ENCODE assay signal across 13 mouse cellular contexts in genomic region chr7:15975451-15975850, GRCm38 (mm10). TPM values are rescaled to one million over a fixed set of nuclear protein-coding genes. Genes with fewer than 3 reads are reported as not detected.
DNase-seq lines count a peak whose midpoint lies in the region; ATAC-seq lines count a peak whose summit lies in the region.
"Had no signal": no experiment of that assay in that cellular context is flagged by ENCODE, and none has a peak within 500 bp of the region (broad histone marks: within the 10 kb centered on the region; RNA-seq: fewer than 3 reads in every experiment).

No protein-coding gene starts in this region.

- no peak overlapping the region for H3K9ac ChIP-seq in hindbrain, embryonic 13.5 days
- H3K9ac ChIP-seq in hindbrain, embryonic 11.5 days (ENCODE audit: low read depth, low read length), result no peak overlapping the region
- no peak overlapping the region for H3K9ac ChIP-seq in lung, embryonic 16.5 days (ENCODE audit: low read length)
- H3K9ac ChIP-seq: embryonic facial prominence, embryonic 13.5 days; liver, embryonic 14.5 days had no signal

- no peak overlapping the region for H3K27ac ChIP-seq in hindbrain, embryonic 13.5 days
- H3K27ac ChIP-seq in hindbrain, embryonic 11.5 days (ENCODE audit: low read depth, low read length), result no peak overlapping the region
- H3K27ac ChIP-seq in lung, embryonic 16.5 days (ENCODE audit: low read length), result no peak overlapping the region
- H3K27ac ChIP-seq: embryonic facial prominence, embryonic 13.5 days; forebrain, embryonic 10.5 days; left cerebral cortex, adult 2 months; liver, embryonic 14.5 days had no signal

- no peaks in the 10 kb centered on the region for H3K9me3 ChIP-seq in hindbrain, embryonic 13.5 days
- no peaks in the 10 kb centered on the region for H3K9me3 ChIP-seq in hindbrain, embryonic 11.5 days (ENCODE audit: control insufficient read depth, low read length)
- no peaks in the 10 kb centered on the region for H3K9me3 ChIP-seq in lung, embryonic 16.5 days (ENCODE audit: control insufficient read depth, low read length)
- H3K9me3 ChIP-seq: embryonic facial prominence, embryonic 13.5 days had no signal

- H3K4me2 ChIP-seq in hindbrain, embryonic 13.5 days, result no peak overlapping the region
- no peak overlapping the region for H3K4me2 ChIP-seq in hindbrain, embryonic 11.5 days (replicated peaks; ENCODE audit: low read depth, low read length)
- H3K4me2 ChIP-seq in lung, embryonic 16.5 days (ENCODE audit: low read depth, low read length), result no peak overlapping the region
- H3K4me2 ChIP-seq: embryonic facial prominence, embryonic 13.5 days had no signal

- H3K27me3 ChIP-seq in hindbrain, embryonic 13.5 days, result no peaks in the 10 kb centered on the region
- no peaks in the 10 kb centered on the region for H3K27me3 ChIP-seq in hindbrain, embryonic 11.5 days (ENCODE audit: control insufficient read depth, insufficient read depth, low read length)
- H3K27me3 ChIP-seq in lung, embryonic 16.5 days (ENCODE audit: control insufficient read depth, insufficient read depth, low read depth, low read length), result no peaks in the 10 kb centered on the region
- H3K27me3 ChIP-seq: CH12.LX; embryonic facial prominence, embryonic 13.5 days had no signal

- no peaks in the 10 kb centered on the region for H3K4me1 ChIP-seq in hindbrain, embryonic 13.5 days (replicated peaks)
- H3K4me1 ChIP-seq in hindbrain, embryonic 11.5 days (replicated peaks; ENCODE audit: control insufficient read depth, insufficient read depth, low read length), result no peaks in the 10 kb centered on the region
- H3K4me1 ChIP-seq in lung, embryonic 16.5 days (replicated peaks; ENCODE audit: control insufficient read depth, insufficient read depth, low read length), result no peaks in the 10 kb centered on the region
- H3K4me1 ChIP-seq: embryonic facial prominence, embryonic 13.5 days; forebrain, embryonic 10.5 days had no signal

- H3K36me3 ChIP-seq in hindbrain, embryonic 13.5 days, result peaks cover 91% of the 10 kb centered on the region
- peaks cover 25% of the 10 kb centered on the region; the same call in 1 of the 2 replicates for H3K36me3 ChIP-seq in hindbrain, embryonic 11.5 days (ENCODE audit: control insufficient read depth, insufficient read depth, low read length)
- peaks cover 30% of the 10 kb centered on the region for H3K36me3 ChIP-seq in lung, embryonic 16.5 days (ENCODE audit: control insufficient read depth, insufficient read depth, low read length)

- peak; percentile 21 for DNase-seq in CD4-positive, CD25-positive, alpha-beta regulatory T cell, adult 2 months (ENCODE audit: low read depth, low spot score)
- DNase-seq in hindbrain, embryonic 11.5 days (ENCODE audit: low spot score), result no peak
- DNase-seq in lung, postnatal 36 days, result no peak
- DNase-seq in thymus, postnatal 4 days, result peak; percentile 46
- DNase-seq in thymus, postnatal 0 days (ENCODE audit: low spot score), result no peak

- H3K4me3 ChIP-seq in hindbrain, embryonic 13.5 days, result no peak overlapping the region
- no peak overlapping the region for H3K4me3 ChIP-seq in hindbrain, embryonic 11.5 days (ENCODE audit: low read depth, low read length)
- no peak overlapping the region for H3K4me3 ChIP-seq in lung, embryonic 16.5 days (ENCODE audit: low read length)
- H3K4me3 ChIP-seq: embryonic facial prominence, embryonic 13.5 days; forebrain, embryonic 10.5 days; left cerebral cortex, adult 2 months had no signal

- WGBS in hindbrain, embryonic 13.5 days, result 95% methylated on average over 10 of the region's 10 CpGs
- WGBS in hindbrain, embryonic 11.5 days, result 95% methylated on average over 10 of the region's 10 CpGs
- 90% methylated on average over 10 of the region's 10 CpGs for WGBS in lung, embryonic 16.5 days

- ATAC-seq in CD4-positive, CD25-positive, alpha-beta regulatory T cell, adult 4 months, result no peak
- peak; percentile 28; the same call in 1 of the 2 replicates for ATAC-seq in hindbrain, embryonic 13.5 days (ENCODE audit: low FRiP score)
- no peak for ATAC-seq in hindbrain, embryonic 11.5 days (ENCODE audit: low FRiP score)
- peak; percentile 7; the same call in 1 of the 2 replicates for ATAC-seq in lung, embryonic 16.5 days (ENCODE audit: low read depth)

RNA-seq across cellular contexts. Expression of gene Ehd2, which starts 8.1 kb away (rescaled TPM):
- polyA plus RNA-seq in CD4-positive, CD25-positive, alpha-beta regulatory T cell, adult 4 months (2017; shearing (Covaris generic)), result under 1 TPM; 0.07 to 0.15 TPM
- polyA plus RNA-seq in hindbrain, embryonic 13.5 days (2015; fragmentation: Nextera tagmentation; extraction: Ambion mirVana), result 5.2 and 6.4 TPM in 2 replicates
- polyA plus RNA-seq in hindbrain, embryonic 11.5 days (2014; fragmentation: Nextera tagmentation; extraction: Ambion mirVana), result 6.4 and 10.9 TPM in 2 replicates
- polyA plus RNA-seq in lung, embryonic 16.5 days (2015; fragmentation: Nextera tagmentation; extraction: Ambion mirVana), result 95.0 and 109 TPM in 2 replicates
- polyA plus RNA-seq in thymus, postnatal 0 days (2015; fragmentation: Nextera tagmentation; extraction: Ambion mirVana), result 5.1 and 6.5 TPM in 2 replicates

RNA-seq across cellular contexts. Expression of gene Nop53, which starts 29.6 kb away (rescaled TPM):
- 100 to 1,000 TPM; 244 to 324 TPM for polyA plus RNA-seq in CD4-positive, CD25-positive, alpha-beta regulatory T cell, adult 4 months (2017; shearing (Covaris generic))
- 133 and 135 TPM in 2 replicates for polyA plus RNA-seq in hindbrain, embryonic 13.5 days (2015; fragmentation: Nextera tagmentation; extraction: Ambion mirVana)
- 176 and 180 TPM in 2 replicates for polyA plus RNA-seq in hindbrain, embryonic 11.5 days (2014; fragmentation: Nextera tagmentation; extraction: Ambion mirVana)
- 185 and 189 TPM in 2 replicates for polyA plus RNA-seq in lung, embryonic 16.5 days (2015; fragmentation: Nextera tagmentation; extraction: Ambion mirVana)
- polyA plus RNA-seq in thymus, postnatal 0 days (2015; fragmentation: Nextera tagmentation; extraction: Ambion mirVana), result 273 and 293 TPM in 2 replicates

RNA-seq across cellular contexts. Expression of gene Selenow, which starts 53.2 kb away (rescaled TPM):
- polyA plus RNA-seq in CD4-positive, CD25-positive, alpha-beta regulatory T cell, adult 4 months (2017; shearing (Covaris generic)), result 100 to 1,000 TPM; 912 to 987 TPM
- polyA plus RNA-seq in hindbrain, embryonic 13.5 days (2015; fragmentation: Nextera tagmentation; extraction: Ambion mirVana), result 1,371 and 1,383 TPM in 2 replicates
- 988 and 1,001 TPM in 2 replicates for polyA plus RNA-seq in hindbrain, embryonic 11.5 days (2014; fragmentation: Nextera tagmentation; extraction: Ambion mirVana)
- polyA plus RNA-seq in lung, embryonic 16.5 days (2015; fragmentation: Nextera tagmentation; extraction: Ambion mirVana), result 755 and 791 TPM in 2 replicates
- 550 and 586 TPM in 2 replicates for polyA plus RNA-seq in thymus, postnatal 0 days (2015; fragmentation: Nextera tagmentation; extraction: Ambion mirVana)

Comparison
In these comparisons a context has a peak if more than half of its experiments do, and no peak if none do; other contexts are left out.
1. DNase-seq: peak in CD4-positive, CD25-positive, alpha-beta regulatory T cell, adult 2 months (single experiment) and thymus, postnatal 4 days (single experiment); none in hindbrain, embryonic 11.5 days (single experiment), lung, postnatal 36 days (single experiment) and thymus, postnatal 0 days (single experiment).
2. ATAC-seq: peak in hindbrain, embryonic 13.5 days (single experiment) and lung, embryonic 16.5 days (single experiment); none in CD4-positive, CD25-positive, alpha-beta regulatory T cell, adult 4 months (single experiment) and hindbrain, embryonic 11.5 days (single experiment).